Mouse (Mus musculus) layer of hippocampus, adult 9-11 months (tissue): ENCODE measurements around the gene Tsc1.
A peak's percentile ranks its signal among the peaks of the same experiment; 100 is the strongest.

Experiments used
- DNase-seq: peaks from one replicate; pipeline ENCODE4 v3.0.0; 2022

The Tsc1 gene

GRCm38 (mm10) chr2:28616874-28617273 is 24.2 kb upstream of the Tsc1 start:
- DNase-seq = no peak

DNA sequence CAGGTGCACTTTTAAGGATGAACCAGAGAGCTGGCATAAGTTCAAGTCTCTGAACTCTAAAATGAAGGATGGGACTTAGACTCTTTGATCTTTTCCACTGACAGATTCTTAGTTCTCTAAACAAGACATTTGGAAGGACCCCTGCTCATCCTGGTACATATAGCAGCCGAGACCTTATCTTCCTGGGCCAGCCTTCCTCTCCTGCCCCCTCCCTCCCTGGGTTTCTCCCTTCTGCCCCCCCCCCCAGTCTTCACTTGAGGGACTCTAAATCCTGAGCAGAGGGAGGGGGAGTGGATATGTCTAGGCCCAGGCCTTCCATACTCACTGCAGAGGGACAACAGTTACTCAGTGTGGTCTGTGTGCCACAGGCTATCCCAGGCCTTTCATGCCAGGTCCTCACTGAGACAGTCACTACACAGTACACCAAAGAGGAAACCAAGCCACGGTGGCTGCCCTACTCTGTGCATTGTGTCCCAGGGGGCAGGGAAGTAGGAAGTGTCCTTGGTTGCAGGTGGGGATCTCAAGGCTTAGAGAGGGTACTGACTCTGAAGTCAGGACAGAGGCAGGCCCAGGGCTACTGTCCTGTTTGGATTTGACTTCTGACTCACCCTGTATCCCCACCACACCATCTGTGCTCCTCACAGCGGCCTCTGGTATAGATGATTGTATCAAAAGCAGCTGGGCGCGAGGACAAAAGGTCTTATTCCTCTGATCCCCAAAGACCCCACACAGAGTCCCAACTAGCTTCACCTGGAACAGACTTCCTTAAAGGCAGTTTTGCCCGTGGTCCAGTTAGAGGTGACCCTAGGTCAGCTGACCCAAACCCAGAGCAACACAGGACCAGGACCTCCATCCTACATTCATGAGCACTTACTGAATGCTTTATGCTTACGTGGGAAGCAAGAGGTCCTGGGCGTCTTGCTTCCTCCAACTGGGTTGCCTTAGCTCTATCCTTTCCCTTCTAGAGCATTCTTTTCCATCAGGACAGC is 23.2 kb upstream of the Tsc1 start:
- DNase-seq = no peak

DNA sequence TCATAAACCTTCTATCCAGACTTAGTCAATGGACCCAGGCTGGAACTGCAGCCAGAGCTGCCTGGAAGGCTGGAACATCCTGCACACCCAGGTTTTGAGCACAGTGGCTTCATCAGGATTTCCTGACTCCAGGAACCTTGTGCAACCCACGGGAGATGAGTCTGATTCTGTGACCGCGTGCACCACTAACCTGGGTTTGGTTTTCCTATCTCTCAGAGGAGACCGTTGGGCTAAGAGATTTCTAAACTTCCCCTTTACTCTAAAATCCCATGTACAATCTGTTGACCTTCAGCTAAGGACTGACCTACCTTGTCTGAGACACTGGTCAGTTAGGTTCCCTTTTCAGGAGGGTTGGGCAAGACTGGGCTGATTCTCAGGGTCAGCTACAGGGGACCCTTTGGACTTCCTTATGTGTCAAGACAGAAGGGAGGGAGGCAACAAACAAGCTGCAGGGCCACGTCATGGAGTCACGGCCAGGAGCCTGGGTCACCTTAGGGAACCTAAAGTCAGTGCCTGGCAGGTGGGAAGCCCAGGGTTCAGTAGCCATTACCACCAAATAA is 22.2 kb upstream of the Tsc1 start:
- DNase-seq = no peak

DNA sequence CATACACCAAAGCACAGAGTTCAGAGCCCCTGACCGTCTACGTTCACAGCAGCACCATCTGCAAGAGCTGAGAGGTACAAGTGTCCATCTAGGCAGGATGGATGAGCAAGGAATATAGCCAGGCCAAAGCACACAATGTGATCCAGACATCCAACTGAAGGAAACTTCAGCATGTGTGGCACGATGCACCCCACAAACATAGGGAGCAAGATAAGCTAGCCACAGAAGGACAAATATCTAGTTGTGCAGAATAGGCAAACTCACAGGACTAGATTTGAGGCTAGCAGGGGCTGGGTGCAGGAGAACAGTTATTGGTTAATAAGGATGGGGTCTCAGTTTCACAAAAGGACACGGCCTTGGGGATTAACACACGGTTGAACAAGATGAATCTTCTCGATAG is 21.7 kb upstream of the Tsc1 start:
- no peak for DNase-seq

GRCm38 (mm10) chr2:28620522-28620921 is 20.5 kb upstream of the Tsc1 start:
- DNase-seq = no peak

GRCm38 (mm10) chr2:28621111-28621510 is 19.9 kb upstream of the Tsc1 start:
- DNase-seq = no peak

GRCm38 (mm10) chr2:28621664-28622171 is 19.3 kb upstream of the Tsc1 start, which contains the start of gene Gfi1b:
TSS of gene Gfi1b (minus strand) at chr2:28621982.
- no peak for DNase-seq

- no peak for DNase-seq
Observed at GRCm38 (mm10) chr2:28622521-28623124, 18.4 kb upstream of the Tsc1 start.

DNA sequence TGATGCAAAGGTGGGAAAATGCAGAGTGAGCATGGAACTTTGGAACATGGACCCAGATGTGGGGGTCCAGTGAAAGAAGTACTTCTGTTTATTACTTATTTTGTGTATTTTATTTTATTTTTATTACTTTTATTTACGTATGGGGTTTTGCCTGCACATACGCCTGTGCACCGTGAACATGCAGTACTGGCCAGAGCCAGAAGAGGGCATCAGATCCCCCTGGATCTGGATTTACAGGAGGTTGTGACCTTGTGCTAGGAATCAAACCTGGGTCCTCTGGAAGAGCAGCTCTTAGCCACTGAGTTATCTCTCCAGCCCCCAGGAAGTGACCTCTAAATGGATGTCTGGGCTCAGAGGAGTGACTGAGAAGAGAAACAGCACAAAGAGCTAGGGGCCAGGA is 16.2 kb upstream of the Tsc1 start:
- no peak for DNase-seq

DNA sequence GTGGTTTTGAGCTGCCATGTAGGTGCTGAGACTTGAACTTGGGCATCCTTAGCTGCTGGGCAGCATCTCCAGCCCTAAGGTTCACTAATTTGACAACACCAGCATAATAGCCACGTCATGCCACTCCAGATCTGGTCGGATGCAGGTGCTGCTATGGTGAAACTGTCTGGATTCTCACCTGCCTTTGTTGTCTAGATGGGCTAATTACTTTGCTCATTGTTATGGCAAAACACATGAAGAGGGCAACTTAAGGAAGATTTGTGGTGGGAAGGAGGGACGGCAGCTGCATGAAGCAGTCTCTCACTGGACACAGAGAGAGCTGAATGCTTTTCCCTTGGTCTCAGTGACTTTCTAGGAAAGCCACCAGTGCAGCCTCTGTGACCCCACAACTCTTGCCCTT is 15.0 kb upstream of the Tsc1 start:
- no peak for DNase-seq

- no peak for DNase-seq
Observed at GRCm38 (mm10) chr2:28628053-28628452, 13.0 kb upstream of the Tsc1 start.

GRCm38 (mm10) chr2:28629911-28630381 is 11.1 kb upstream of the Tsc1 start:
- DNase-seq = no peak

DNA sequence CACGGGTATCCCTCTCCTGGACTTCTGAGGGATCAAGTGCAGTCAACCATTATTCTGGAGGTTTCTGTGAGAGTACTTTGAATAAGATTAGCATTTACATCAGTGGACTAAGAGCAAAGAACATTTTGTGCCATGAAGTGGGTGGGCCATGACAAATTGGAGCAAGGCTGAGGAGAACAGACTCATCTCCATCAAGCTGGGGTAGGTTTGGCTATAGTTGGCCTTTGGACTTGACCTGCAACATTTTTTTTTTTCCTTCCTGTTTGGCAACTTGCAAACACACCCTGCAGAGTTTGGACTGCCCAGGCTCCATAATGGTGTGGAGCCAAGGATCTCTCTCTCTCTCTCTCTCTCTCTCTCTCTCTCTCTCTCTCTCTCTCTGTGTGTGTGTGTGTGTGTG is 8.4 kb upstream of the Tsc1 start:
- DNase-seq = no peak

- DNase-seq = no peak
Observed at GRCm38 (mm10) chr2:28633136-28633535, 7.9 kb upstream of the Tsc1 start.

DNA sequence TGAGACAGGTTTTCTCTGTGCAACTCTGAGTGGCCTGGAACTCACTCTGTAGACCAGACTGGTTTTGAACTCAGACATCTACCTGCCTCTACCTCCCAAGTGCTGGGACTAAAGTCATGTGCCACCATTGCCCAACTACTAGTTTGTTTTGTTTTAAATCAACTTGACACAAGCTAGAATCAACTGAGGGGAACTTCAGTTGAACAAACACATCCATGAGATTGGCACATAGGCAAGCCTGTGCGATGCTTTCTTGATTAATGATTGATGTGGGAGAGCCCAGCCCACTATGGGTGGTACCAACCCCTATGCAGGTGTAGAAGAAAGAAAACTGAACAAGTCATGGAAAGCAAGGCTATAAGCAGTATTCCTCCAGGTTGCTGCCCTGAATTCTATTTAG is 5.8 kb upstream of the Tsc1 start:
- no peak for DNase-seq

DNA sequence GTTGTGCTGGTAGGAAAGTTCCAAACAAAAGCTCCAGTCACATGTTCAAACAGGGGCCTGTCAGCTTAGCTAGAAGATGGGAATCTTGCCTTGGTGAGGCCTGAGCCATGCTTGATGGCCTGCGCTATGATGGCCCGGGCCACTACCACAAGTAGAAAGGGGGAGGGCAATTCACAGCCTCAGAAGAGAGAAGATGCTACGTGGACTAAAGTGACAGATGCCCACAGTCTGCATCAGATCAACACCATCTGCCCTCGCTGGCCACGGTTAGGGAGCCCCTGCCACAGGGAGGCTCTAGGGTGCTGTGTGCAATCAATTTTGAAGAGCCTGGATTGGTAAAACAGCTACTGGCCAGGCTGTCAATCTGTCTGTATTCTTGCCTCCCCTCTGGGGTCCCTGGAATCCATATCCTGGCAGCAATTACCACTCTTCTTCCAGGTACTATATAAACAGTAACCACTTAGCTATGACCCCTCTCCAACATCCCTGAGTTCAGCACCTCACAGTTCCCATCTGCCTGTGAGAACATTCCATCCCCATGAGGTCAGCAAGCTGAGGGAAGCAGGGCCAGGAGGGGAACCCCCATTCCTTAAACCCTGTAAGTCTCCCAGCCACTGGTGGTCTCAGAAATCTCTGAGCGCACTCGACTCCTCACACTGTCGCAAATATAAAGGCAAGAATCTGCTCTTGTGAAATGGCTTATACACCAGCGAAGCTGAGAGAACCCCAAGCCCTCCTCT is 3.8 kb upstream of the Tsc1 start:
- DNase-seq = no peak

DNA sequence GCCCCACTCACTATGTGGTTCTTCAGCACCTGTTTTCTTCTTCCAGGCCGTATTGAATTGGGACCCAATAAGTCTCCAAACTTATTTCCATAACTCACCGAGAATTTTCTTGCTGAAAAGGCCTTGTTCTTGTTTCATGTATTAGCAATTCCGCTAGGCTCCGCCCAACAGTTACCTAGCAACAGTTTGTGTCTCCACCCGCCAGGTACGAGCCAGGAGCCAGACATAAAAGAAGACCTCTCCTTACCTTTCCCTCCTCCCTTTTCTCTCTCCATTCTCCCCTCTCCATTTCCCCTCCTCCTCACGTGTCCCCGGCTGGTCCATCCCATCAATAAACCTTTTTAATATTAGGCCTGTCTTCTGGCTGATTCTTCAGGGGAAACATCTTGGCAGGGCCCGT is 2.7 kb upstream of the Tsc1 start:
- no peak for DNase-seq

GRCm38 (mm10) chr2:28638886-28639285 is 2.1 kb upstream of the Tsc1 start:
- DNase-seq = no peak

- peak; percentile 28 for DNase-seq
Observed at GRCm38 (mm10) chr2:28639794-28640193, 1.2 kb upstream of the Tsc1 start.

DNA sequence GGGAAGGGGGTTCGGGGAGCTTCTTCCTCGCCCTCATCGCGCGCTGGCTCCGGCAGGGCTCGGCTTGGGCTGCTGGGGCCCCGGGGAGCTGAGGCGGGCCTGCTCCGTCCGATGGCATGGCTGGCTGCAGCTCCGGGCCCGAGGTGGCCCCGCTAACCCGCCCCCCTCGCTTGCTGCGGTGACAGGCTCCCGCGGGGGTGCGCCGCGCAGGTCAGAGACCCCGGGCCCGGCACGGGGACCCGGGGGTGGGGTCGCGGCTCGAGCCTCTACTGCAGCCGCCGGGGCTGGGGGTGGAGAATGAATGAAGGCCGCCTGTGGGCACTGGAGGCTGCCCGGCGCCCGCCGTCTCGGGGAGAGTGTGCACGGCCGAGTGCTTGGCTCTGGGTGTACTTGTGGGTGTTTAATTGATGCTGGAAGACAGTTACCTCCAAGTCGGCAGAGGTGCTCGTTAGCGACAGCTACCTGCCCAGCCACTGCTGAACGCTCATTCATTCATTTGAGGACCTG is 460 bp downstream of the Tsc1 start:
- peak; percentile 17 for DNase-seq

- no peak for DNase-seq
Observed at GRCm38 (mm10) chr2:28643081-28643480, 2.1 kb downstream of the Tsc1 start.

DNA sequence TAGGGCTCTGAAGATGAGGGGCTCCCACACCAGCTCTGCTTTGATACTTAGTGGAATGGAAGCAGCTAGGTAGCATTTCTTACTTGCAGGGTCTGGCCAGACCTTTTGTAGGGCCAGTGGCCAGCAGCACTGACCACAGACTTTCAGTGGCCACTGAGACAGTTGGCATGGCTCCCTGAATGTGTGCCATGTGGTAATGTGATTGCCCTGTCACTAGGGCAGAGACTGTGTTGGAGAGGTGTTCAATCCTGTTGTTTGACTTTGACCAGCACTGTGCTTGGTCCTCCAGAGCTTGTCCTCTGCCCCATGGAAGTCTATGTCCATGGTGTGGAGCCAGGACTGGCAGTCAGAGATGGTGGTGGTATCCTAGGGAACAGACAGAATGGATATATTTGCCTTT is 9.5 kb downstream of the Tsc1 start:
- DNase-seq = no peak

DNA sequence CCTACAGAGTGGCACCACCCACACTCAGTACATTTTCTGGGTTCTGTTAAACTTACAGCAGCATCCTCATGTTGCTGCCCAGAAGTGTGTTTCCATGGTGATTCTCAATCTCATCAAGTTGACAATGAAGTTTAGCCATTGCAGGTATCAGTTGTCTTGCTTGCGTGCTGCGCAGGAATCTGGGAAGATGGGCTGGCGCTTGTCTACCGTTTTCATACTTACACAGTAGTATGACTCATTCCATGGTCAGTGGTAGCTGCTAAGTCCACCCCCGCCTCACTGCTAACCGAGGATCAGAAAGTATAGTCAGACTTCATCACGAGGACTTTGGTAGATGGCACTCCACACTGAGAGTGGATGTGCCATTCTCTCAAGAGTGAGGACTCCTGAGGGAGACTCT is 12.3 kb downstream of the Tsc1 start:
- DNase-seq = no peak
